Mouse (Mus musculus): ENCODE data around the gene Myo18a. TPM values are rescaled to one million over a fixed set of nuclear protein-coding genes. Genes with fewer than 3 reads are reported as not detected.

Myo18a gene
- polyA plus RNA-seq, 1 experiment from 2014 or later: 21.1 TPM

DNA sequence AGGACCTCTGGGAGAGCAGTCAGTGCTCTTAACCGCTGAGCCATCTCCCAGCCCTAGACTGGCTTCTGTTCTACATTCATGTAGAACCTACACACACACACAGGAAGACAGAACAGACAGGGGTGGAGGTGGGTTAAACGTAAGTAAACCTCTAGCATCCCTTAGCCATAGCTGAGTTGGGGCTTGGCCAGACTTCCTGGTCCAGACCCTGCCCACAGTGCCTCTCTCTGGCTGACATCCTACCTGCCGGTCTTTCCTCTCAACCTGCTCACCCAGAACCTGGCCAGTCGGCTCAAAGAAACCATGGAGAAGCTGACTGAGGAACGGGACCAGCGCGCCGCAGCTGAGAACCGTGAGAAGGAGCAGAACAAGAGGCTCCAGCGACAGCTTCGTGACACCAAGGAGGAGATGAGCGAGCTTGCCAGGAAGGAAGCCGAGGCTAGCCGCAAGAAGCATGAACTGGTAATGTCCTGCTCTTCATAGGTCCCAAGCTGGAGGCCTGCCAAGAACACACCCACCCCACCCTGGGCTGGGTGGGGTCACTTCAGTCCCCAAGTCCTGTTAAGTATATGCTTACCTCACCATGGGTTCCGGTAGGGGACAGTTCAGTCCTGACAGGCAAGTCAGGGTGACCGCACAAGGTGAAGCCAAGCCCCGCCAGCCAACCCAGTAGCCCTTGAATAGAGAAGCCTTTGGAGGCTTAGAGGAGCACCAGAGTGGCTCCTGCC lies 90.1 kb downstream of the Myo18a start:
- ATAC-seq (replicated peaks; ENCODE audit: low FRiP score, low TSS enrichment, low read depth) (no peak), DNase-seq (ENCODE audit: low spot score) (no peak)
- WGBS: 92% methylated on average over 17 of the region's 17 CpGs
- Histone ChIP-seq H3K9me3 (ENCODE audit: control insufficient read depth, low read length) (no peaks in the 10 kb centered on the region), H3K4me1 (replicated peaks; ENCODE audit: control insufficient read depth, insufficient read depth, low read length) (peaks cover 14% of the 10 kb centered on the region; the same call in 1 of the 2 replicates), H3K36me3 (ENCODE audit: control insufficient read depth, insufficient read depth, low read length) (peaks cover 20% of the 10 kb centered on the region), H3K9ac (ENCODE audit: low read length) (no peak overlapping the region), H3K4me2 (ENCODE audit: low read length) (no peak overlapping the region), H3K27me3 (replicated peaks; ENCODE audit: control insufficient read depth, insufficient read depth, low read length) (no peaks in the 10 kb centered on the region), H3K27ac (ENCODE audit: low read depth) (no peak overlapping the region), H3K4me3 (ENCODE audit: low read depth, low read length) (no peak overlapping the region)

- Histone ChIP-seq H3K9ac (ENCODE audit: low read length) (no peak overlapping the region), H3K36me3 (ENCODE audit: control insufficient read depth, insufficient read depth, low read length) (peaks cover 18% of the 10 kb centered on the region), H3K4me2 (ENCODE audit: low read length) (no peak overlapping the region), H3K27me3 (replicated peaks; ENCODE audit: control insufficient read depth, insufficient read depth, low read length) (no peaks in the 10 kb centered on the region), H3K27ac (ENCODE audit: low read depth) (no peak overlapping the region), H3K4me1 (replicated peaks; ENCODE audit: control insufficient read depth, insufficient read depth, low read length) (peaks cover 14% of the 10 kb centered on the region; the same call in 1 of the 2 replicates), H3K4me3 (ENCODE audit: low read depth, low read length) (no peak overlapping the region), H3K9me3 (ENCODE audit: control insufficient read depth, low read length) (no peaks in the 10 kb centered on the region)
- no peak for ATAC-seq (replicated peaks; ENCODE audit: low FRiP score, low TSS enrichment, low read depth)
- WGBS: 48% methylated on average over 3 of the region's 3 CpGs
- no peak for DNase-seq (ENCODE audit: low spot score)
These were observed 91.6 kb downstream of the Myo18a start for GRCm38 (mm10) chr11:77854641-77855040.

- H3K27ac ChIP-seq (ENCODE audit: low read depth): no peak overlapping the region
- H3K36me3 ChIP-seq (ENCODE audit: control insufficient read depth, insufficient read depth, low read length): peaks cover 19% of the 10 kb centered on the region
- no peaks in the 10 kb centered on the region for H3K9me3 ChIP-seq (ENCODE audit: control insufficient read depth, low read length)
- no peak overlapping the region for H3K4me2 ChIP-seq (ENCODE audit: low read length)
- no peak overlapping the region for H3K4me3 ChIP-seq (ENCODE audit: low read depth, low read length)
- no peak for DNase-seq (ENCODE audit: low spot score)
- H3K27me3 ChIP-seq (replicated peaks; ENCODE audit: control insufficient read depth, insufficient read depth, low read length): no peaks in the 10 kb centered on the region
- WGBS: 22% methylated on average over 15 of the region's 15 CpGs
- H3K4me1 ChIP-seq (replicated peaks; ENCODE audit: control insufficient read depth, insufficient read depth, low read length): peaks cover 14% of the 10 kb centered on the region; the same call in 1 of the 2 replicates
- no peak overlapping the region for H3K9ac ChIP-seq (ENCODE audit: low read length)
- no peak for ATAC-seq (replicated peaks; ENCODE audit: low FRiP score, low TSS enrichment, low read depth)
These were observed 92.3 kb downstream of the Myo18a start for GRCm38 (mm10) chr11:77855396-77855795.

GRCm38 (mm10) chr11:77857089-77857488 lies 94.0 kb downstream of the Myo18a start:
- Histone ChIP-seq H3K36me3 (ENCODE audit: control insufficient read depth, insufficient read depth, low read length) (peaks cover 20% of the 10 kb centered on the region), H3K4me1 (replicated peaks; ENCODE audit: control insufficient read depth, insufficient read depth, low read length) (peaks cover 10% of the 10 kb centered on the region; the same call in 1 of the 2 replicates), H3K4me3 (ENCODE audit: low read depth, low read length) (no peak overlapping the region), H3K9ac (ENCODE audit: low read length) (no peak overlapping the region), H3K27me3 (replicated peaks; ENCODE audit: control insufficient read depth, insufficient read depth, low read length) (no peaks in the 10 kb centered on the region), H3K9me3 (ENCODE audit: control insufficient read depth, low read length) (no peaks in the 10 kb centered on the region), H3K4me2 (ENCODE audit: low read length) (no peak overlapping the region), H3K27ac (ENCODE audit: low read depth) (no peak overlapping the region)
- ATAC-seq (replicated peaks; ENCODE audit: low FRiP score, low TSS enrichment, low read depth): no peak
- no peak for DNase-seq (ENCODE audit: low spot score)
- WGBS: 93% methylated on average over 6 of the region's 6 CpGs

DNA sequence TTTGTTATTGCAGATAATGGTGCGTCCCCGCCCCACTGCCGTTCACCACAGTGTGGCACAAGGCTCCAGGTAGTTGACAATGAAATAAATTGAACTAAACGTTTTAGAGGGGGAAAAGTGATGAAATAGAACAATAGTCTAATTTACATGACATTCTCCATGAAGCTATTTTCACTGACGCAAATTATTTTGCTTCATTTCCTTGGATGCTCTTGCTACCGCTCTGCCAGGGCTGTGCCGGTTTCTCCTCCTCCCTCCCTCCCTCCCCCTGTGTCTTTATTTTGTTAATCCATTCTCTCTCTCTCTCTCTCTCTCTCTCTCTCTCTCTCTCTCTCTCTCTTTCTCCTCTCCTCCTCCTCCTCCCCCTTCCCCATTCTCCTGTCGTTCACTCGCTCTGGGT lies 95.5 kb downstream of the Myo18a start:
- no peaks in the 10 kb centered on the region for H3K9me3 ChIP-seq (ENCODE audit: control insufficient read depth, low read length)
- H3K4me1 ChIP-seq (replicated peaks; ENCODE audit: control insufficient read depth, insufficient read depth, low read length): peaks cover 10% of the 10 kb centered on the region; the same call in 1 of the 2 replicates
- H3K36me3 ChIP-seq (ENCODE audit: control insufficient read depth, insufficient read depth, low read length): peaks cover 14% of the 10 kb centered on the region; the same call in 1 of the 2 replicates
- ATAC-seq (replicated peaks; ENCODE audit: low FRiP score, low TSS enrichment, low read depth) (no peak), DNase-seq (ENCODE audit: low spot score) (no peak)
- H3K27ac ChIP-seq (ENCODE audit: low read depth): no peak overlapping the region
- H3K9ac ChIP-seq (ENCODE audit: low read length): no peak overlapping the region
- no peak overlapping the region for H3K4me3 ChIP-seq (ENCODE audit: low read depth, low read length)
- WGBS: 60% methylated on average over 9 of the region's 9 CpGs
- no peak overlapping the region for H3K4me2 ChIP-seq (ENCODE audit: low read length)
- no peaks in the 10 kb centered on the region for H3K27me3 ChIP-seq (replicated peaks; ENCODE audit: control insufficient read depth, insufficient read depth, low read length)

GRCm38 (mm10) chr11:77860947-77861346 lies 97.9 kb downstream of the Myo18a start:
- H3K4me2 ChIP-seq (ENCODE audit: low read length): no peak overlapping the region
- ATAC-seq (replicated peaks; ENCODE audit: low FRiP score, low TSS enrichment, low read depth): no peak
- whole genome bisulfite sequencing: 82% methylated on average over 9 of the region's 9 CpGs

DNA sequence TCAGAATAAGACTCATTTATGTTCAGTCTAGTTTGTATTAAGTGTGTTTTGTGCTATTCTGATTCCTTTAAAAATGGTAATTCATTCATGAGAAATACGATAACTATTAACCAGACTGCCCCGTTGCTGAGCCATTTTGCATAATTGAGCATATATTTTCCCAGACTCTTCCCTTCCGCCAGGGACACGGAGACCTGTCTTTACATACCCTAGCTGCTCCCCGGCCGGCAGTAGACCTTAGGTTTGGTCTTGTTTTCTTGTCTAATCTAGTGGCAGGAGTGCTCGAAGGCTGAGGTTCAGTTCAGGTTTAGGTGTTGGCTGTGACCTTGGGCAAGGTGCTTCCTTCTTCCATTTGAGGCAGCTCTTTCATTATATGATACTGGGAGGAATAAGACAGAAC lies 99.8 kb downstream of the Myo18a start:
- ATAC-seq (replicated peaks; ENCODE audit: low FRiP score, low TSS enrichment, low read depth) (no peak), DNase-seq (ENCODE audit: low spot score) (no peak)
- Histone ChIP-seq H3K9ac (ENCODE audit: low read length) (no peak overlapping the region), H3K4me2 (ENCODE audit: low read length) (no peak overlapping the region), H3K4me1 (replicated peaks; ENCODE audit: control insufficient read depth, insufficient read depth, low read length) (no peaks in the 10 kb centered on the region; the same call in 1 of the 2 replicates), H3K27me3 (replicated peaks; ENCODE audit: control insufficient read depth, insufficient read depth, low read length) (0 out of 2 replicates have a peak, but pooled peaks cover 2% of the 10 kb centered on the region), H3K36me3 (ENCODE audit: control insufficient read depth, insufficient read depth, low read length) (peaks cover 18% of the 10 kb centered on the region), H3K27ac (ENCODE audit: low read depth) (no peak overlapping the region), H3K9me3 (ENCODE audit: control insufficient read depth, low read length) (no peaks in the 10 kb centered on the region), H3K4me3 (ENCODE audit: low read depth, low read length) (no peak overlapping the region)
- 88% methylated on average over 7 of the region's 7 CpGs for WGBS

More at GRCm38 (mm10) chr11:77860947-77861346, 97.9 kb downstream of the Myo18a start:
- Histone ChIP-seq H3K27me3 (replicated peaks; ENCODE audit: control insufficient read depth, insufficient read depth, low read length) (no peaks in the 10 kb centered on the region), H3K36me3 (ENCODE audit: control insufficient read depth, insufficient read depth, low read length) (peaks cover 18% of the 10 kb centered on the region), H3K9ac (ENCODE audit: low read length) (no peak overlapping the region), H3K9me3 (ENCODE audit: control insufficient read depth, low read length) (no peaks in the 10 kb centered on the region), H3K4me1 (replicated peaks; ENCODE audit: control insufficient read depth, insufficient read depth, low read length) (no peaks in the 10 kb centered on the region), H3K27ac (ENCODE audit: low read depth) (no peak overlapping the region), H3K4me3 (ENCODE audit: low read depth, low read length) (no peak overlapping the region)
- no peak for DNase-seq (ENCODE audit: low spot score)

DNA sequence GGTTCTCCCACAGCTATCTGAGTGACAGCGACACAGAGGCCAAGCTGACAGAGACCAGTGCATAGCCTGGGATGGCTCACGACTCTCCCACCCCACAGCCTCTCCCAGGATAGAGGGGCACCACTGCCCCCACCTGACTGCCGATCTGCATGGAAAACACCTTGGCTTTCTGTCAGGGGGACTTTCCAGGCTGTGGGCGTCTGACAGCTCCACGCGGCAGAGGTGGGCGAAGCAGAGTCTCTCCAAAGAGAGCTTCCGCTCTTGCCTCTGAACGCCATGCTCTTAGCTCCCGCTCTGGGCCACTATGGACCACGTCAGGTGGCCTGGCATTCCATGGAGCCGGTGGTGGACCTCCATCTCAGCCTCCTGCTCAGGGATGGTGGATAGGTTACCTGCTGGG lies 101.7 kb downstream of the Myo18a start:
- H3K9me3 ChIP-seq (ENCODE audit: control insufficient read depth, low read length): no peaks in the 10 kb centered on the region
- H3K4me2 ChIP-seq (ENCODE audit: low read length): no peak overlapping the region
- no peak overlapping the region for H3K9ac ChIP-seq (ENCODE audit: low read length)
- ATAC-seq (replicated peaks; ENCODE audit: low FRiP score, low TSS enrichment, low read depth): no peak
- H3K27ac ChIP-seq (ENCODE audit: low read depth): no peak overlapping the region
- peaks cover 12% of the 10 kb centered on the region for H3K36me3 ChIP-seq (ENCODE audit: control insufficient read depth, insufficient read depth, low read length)
- no peak overlapping the region for H3K4me3 ChIP-seq (ENCODE audit: low read depth, low read length)
- no peak for DNase-seq (ENCODE audit: low spot score)
- 0 out of 2 replicates have a peak, but pooled peaks cover 2% of the 10 kb centered on the region for H3K27me3 ChIP-seq (replicated peaks; ENCODE audit: control insufficient read depth, insufficient read depth, low read length)
- 65% methylated on average over 12 of the region's 12 CpGs for WGBS
- no peaks in the 10 kb centered on the region; the same call in 1 of the 2 replicates for H3K4me1 ChIP-seq (replicated peaks; ENCODE audit: control insufficient read depth, insufficient read depth, low read length)

Measured in intestine, embryonic 14.5 days (tissue).